ENCODE assay signal across 9 mouse cellular contexts in genomic region chr6:136469807-136470206, GRCm38 (mm10). TPM values are rescaled to one million over a fixed set of nuclear protein-coding genes. Genes with fewer than 3 reads are reported as not detected.
DNase-seq lines count a peak whose midpoint lies in the region; ATAC-seq and TF ChIP-seq lines count a peak whose summit lies in the region.
"Had no signal": no experiment of that assay in that cellular context is flagged by ENCODE, and none has a peak within 500 bp of the region (broad histone marks: within the 10 kb centered on the region; RNA-seq: fewer than 3 reads in every experiment).

No protein-coding gene starts in this region.

- no peak overlapping the region for H3K9ac ChIP-seq in lung, embryonic 15.5 days
- no peak overlapping the region for H3K9ac ChIP-seq in intestine, postnatal 0 days (ENCODE audit: low read depth, low read length)
- H3K9ac ChIP-seq in neural tube, embryonic 15.5 days (replicated peaks): no peak overlapping the region

- no peak for TF ChIP-seq CTCF in intestine, postnatal 0 days (IDR thresholded peaks at IDR 0.05; ENCODE audit: low read depth)

- no peak overlapping the region for H3K4me2 ChIP-seq in lung, embryonic 15.5 days
- no peak overlapping the region for H3K4me2 ChIP-seq in intestine, postnatal 0 days (replicated peaks; ENCODE audit: low read depth)
- no peak overlapping the region for H3K4me2 ChIP-seq in neural tube, embryonic 15.5 days

- ATAC-seq in lung, embryonic 15.5 days (ENCODE audit: borderline replicate concordance, extremely low read depth, low FRiP score, low TSS enrichment): no peak
- ATAC-seq in intestine, postnatal 0 days: no peak
- ATAC-seq in neural tube, embryonic 15.5 days (ENCODE audit: low FRiP score): no peak
- no peak for ATAC-seq in frontal cortex, adult (ENCODE audit: low TSS enrichment)
- ATAC-seq: activated CD4-positive, CD25-positive, alpha-beta regulatory T cell, adult 4 months had no signal

- no peak for DNase-seq in lung, postnatal 4 days
- no peak for DNase-seq in forebrain, embryonic 10.5 days (ENCODE audit: extremely low spot score, low spot score)
- DNase-seq in left cerebral cortex, postnatal 10 days (ENCODE audit: extremely low spot score in 1 of 2, low spot score in 2 of 2): no peak

- H3K4me3 ChIP-seq in lung, embryonic 15.5 days: no peak overlapping the region
- peak overlapping the region; percentile 31; the same call in 1 of the 2 replicates for H3K4me3 ChIP-seq in forebrain, embryonic 10.5 days
- H3K4me3 ChIP-seq in intestine, postnatal 0 days (ENCODE audit: low read depth, low read length): no peak overlapping the region
- no peak overlapping the region for H3K4me3 ChIP-seq in neural tube, embryonic 15.5 days (replicated peaks)

- H3K36me3 ChIP-seq in lung, embryonic 15.5 days: no peaks in the 10 kb centered on the region
- no peaks in the 10 kb centered on the region for H3K36me3 ChIP-seq in forebrain, embryonic 10.5 days (replicated peaks)
- no peaks in the 10 kb centered on the region for H3K36me3 ChIP-seq in intestine, postnatal 0 days (ENCODE audit: control insufficient read depth, insufficient read depth)
- H3K36me3 ChIP-seq in neural tube, embryonic 15.5 days: no peaks in the 10 kb centered on the region

- peak overlapping the region; percentile 96 for H3K27ac ChIP-seq in lung, embryonic 15.5 days
- H3K27ac ChIP-seq in forebrain, embryonic 10.5 days: peak overlapping the region; percentile 95
- peak overlapping the region; percentile 88 for H3K27ac ChIP-seq in intestine, postnatal 0 days (ENCODE audit: low read depth, low read length)
- H3K27ac ChIP-seq in neural tube, embryonic 15.5 days (replicated peaks): peak overlapping the region; percentile 92

- no peaks in the 10 kb centered on the region for H3K27me3 ChIP-seq in lung, embryonic 15.5 days
- no peaks in the 10 kb centered on the region for H3K27me3 ChIP-seq in forebrain, embryonic 10.5 days (ENCODE audit: poor library complexity, severe bottlenecking)
- H3K27me3 ChIP-seq in intestine, postnatal 0 days (replicated peaks; ENCODE audit: control insufficient read depth, insufficient read depth, low read length): no peaks in the 10 kb centered on the region
- no peaks in the 10 kb centered on the region for H3K27me3 ChIP-seq in neural tube, embryonic 15.5 days (replicated peaks)

- no peaks in the 10 kb centered on the region for H3K9me3 ChIP-seq in lung, embryonic 15.5 days
- peaks cover 15% of the 10 kb centered on the region; the same call in 1 of the 2 replicates for H3K9me3 ChIP-seq in forebrain, embryonic 10.5 days
- no peaks in the 10 kb centered on the region for H3K9me3 ChIP-seq in intestine, postnatal 0 days (ENCODE audit: control insufficient read depth)
- H3K9me3 ChIP-seq in neural tube, embryonic 15.5 days (replicated peaks): no peaks in the 10 kb centered on the region

- intact Hi-C loops in left cerebral cortex, postnatal 10 days (cut with DNase I): no loop called here

- 71% methylated on average over 9 of the region's 9 CpGs for WGBS in lung, embryonic 15.5 days
- WGBS in forebrain, embryonic 10.5 days: 66% methylated on average over 9 of the region's 9 CpGs
- 76% methylated on average over 9 of the region's 9 CpGs for WGBS in intestine, postnatal 0 days
- WGBS in neural tube, embryonic 15.5 days: 73% methylated on average over 9 of the region's 9 CpGs

- H3K4me1 ChIP-seq in lung, embryonic 15.5 days: peaks cover 53% of the 10 kb centered on the region
- peaks cover 78% of the 10 kb centered on the region for H3K4me1 ChIP-seq in forebrain, embryonic 10.5 days
- H3K4me1 ChIP-seq in intestine, postnatal 0 days (replicated peaks; ENCODE audit: control insufficient read depth, insufficient read depth, low read length): peaks cover 15% of the 10 kb centered on the region; the same call in 1 of the 2 replicates
- H3K4me1 ChIP-seq in neural tube, embryonic 15.5 days: peaks cover 39% of the 10 kb centered on the region

RNA-seq across cellular contexts. Expression of gene Atf7ip, which starts 36.2 kb away (rescaled TPM):
- polyA plus RNA-seq in lung, embryonic 15.5 days (2015; fragmentation: Nextera tagmentation; extraction: Ambion mirVana): 36.8 and 44.9 TPM in 2 replicates
- polyA plus RNA-seq in forebrain, embryonic 10.5 days (2016; fragmentation: Nextera tagmentation; extraction: Ambion mirVana): 44.2 and 46.7 TPM in 2 replicates
- 8.6 and 9.4 TPM in 2 replicates for polyA plus RNA-seq in intestine, postnatal 0 days (2015; fragmentation: Nextera tagmentation; extraction: Ambion mirVana)
- polyA plus RNA-seq in neural tube, embryonic 15.5 days (2015; fragmentation: Nextera tagmentation; extraction: Ambion mirVana): 33.5 and 36.0 TPM in 2 replicates
- total RNA-seq in left cerebral cortex, postnatal 10 days (2021): 100 to 1,000 TPM; 119 to 135 TPM

RNA-seq across cellular contexts. Expression of gene E330021D16Rik, which starts 54.4 kb away (rescaled TPM):
- polyA plus RNA-seq in lung, embryonic 15.5 days (2015; fragmentation: Nextera tagmentation; extraction: Ambion mirVana): 0.42 TPM in 1 of 2 replicates, not detected in the other
- not detected in 2 replicates for polyA plus RNA-seq in forebrain, embryonic 10.5 days (2016; fragmentation: Nextera tagmentation; extraction: Ambion mirVana)
- not detected in 2 replicates for polyA plus RNA-seq in intestine, postnatal 0 days (2015; fragmentation: Nextera tagmentation; extraction: Ambion mirVana)
- polyA plus RNA-seq in neural tube, embryonic 15.5 days (2015; fragmentation: Nextera tagmentation; extraction: Ambion mirVana): 0.13 TPM in 1 of 2 replicates, not detected in the other
- not detected for total RNA-seq in left cerebral cortex, postnatal 10 days (2021)
- total RNA-seq: gastrocnemius, adult 18-20 months had no signal
